Comparison of ENCODE assay signal across 8 mouse cellular contexts in the genomic region with DNA sequence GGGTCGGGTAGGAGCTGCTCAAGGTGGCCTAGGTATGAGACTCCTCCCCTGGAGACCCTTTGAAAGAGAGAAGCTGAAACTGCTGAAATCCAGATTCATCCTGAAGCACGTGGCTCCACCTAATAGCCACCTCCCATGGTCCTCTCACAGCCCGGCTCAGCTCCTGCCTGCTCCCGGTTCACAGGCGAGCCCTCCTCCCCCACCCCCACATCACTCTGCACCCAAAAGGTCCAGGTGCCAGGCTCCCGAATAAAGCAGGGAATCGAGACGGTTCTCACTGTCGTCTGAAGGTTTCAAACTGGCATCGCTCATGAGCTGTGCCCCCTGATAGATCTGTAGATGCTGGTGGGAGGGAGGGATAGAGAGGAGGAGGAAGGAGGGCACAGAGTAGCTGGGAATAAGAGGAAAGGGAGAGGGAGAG. TPM values are rescaled to one million over a fixed set of nuclear protein-coding genes. Genes with fewer than 3 reads are reported as not detected.
DNase-seq lines count a peak whose midpoint lies in the region; ATAC-seq lines count a peak whose summit lies in the region.

No protein-coding gene starts in this region.

- H3K4me1 ChIP-seq in kidney, embryonic 16.5 days (ENCODE audit: insufficient read depth, low read length), result peaks cover 13% of the 10 kb centered on the region; the same call in 1 of the 2 replicates
- no peaks in the 10 kb centered on the region for H3K4me1 ChIP-seq in brown adipose tissue, adult 24 weeks (ENCODE audit: control insufficient read depth, insufficient read depth, insufficient read length, low read length)
- H3K4me1 ChIP-seq in hindbrain, embryonic 12.5 days, result 0 out of 2 replicates have a peak, but pooled peaks cover 8% of the 10 kb centered on the region
- peaks cover 5% of the 10 kb centered on the region for H3K4me1 ChIP-seq in midbrain, embryonic 16.5 days (ENCODE audit: control insufficient read depth, insufficient read depth, low read length)

- no peak for DNase-seq in kidney, adult 18-20 months
- DNase-seq in urinary bladder, postnatal 14 days (ENCODE audit: low spot score), result no peak
- DNase-seq in layer of hippocampus, adult 8-10 months (ENCODE audit: low spot score in 2 of 2), result no peak
- no peak for DNase-seq in spleen, postnatal 4 days (ENCODE audit: low spot score in 2 of 2)

- no peak overlapping the region for H3K27ac ChIP-seq in kidney, embryonic 16.5 days (ENCODE audit: low read length)
- no peak overlapping the region for H3K27ac ChIP-seq in brown adipose tissue, adult 24 weeks (replicated peaks; ENCODE audit: low read depth, low read length)
- peak overlapping the region; percentile 66 for H3K27ac ChIP-seq in hindbrain, embryonic 12.5 days
- peak overlapping the region; percentile 74 for H3K27ac ChIP-seq in midbrain, embryonic 16.5 days (ENCODE audit: low read length)

- 0 out of 2 replicates have a peak, but pooled peaks cover 4% of the 10 kb centered on the region for H3K36me3 ChIP-seq in kidney, embryonic 16.5 days (ENCODE audit: insufficient read depth, low read length)
- peaks cover 9% of the 10 kb centered on the region; the same call in 1 of the 2 replicates for H3K36me3 ChIP-seq in hindbrain, embryonic 12.5 days
- no peaks in the 10 kb centered on the region for H3K36me3 ChIP-seq in midbrain, embryonic 16.5 days (ENCODE audit: control insufficient read depth, insufficient read depth, low read length)

- H3K9me3 ChIP-seq in kidney, embryonic 16.5 days (ENCODE audit: low read length), result no peaks in the 10 kb centered on the region
- no peaks in the 10 kb centered on the region for H3K9me3 ChIP-seq in hindbrain, embryonic 12.5 days (replicated peaks)
- no peaks in the 10 kb centered on the region for H3K9me3 ChIP-seq in midbrain, embryonic 16.5 days (replicated peaks; ENCODE audit: control insufficient read depth, low read length, poor library complexity, severe bottlenecking)

- no peaks in the 10 kb centered on the region for H3K27me3 ChIP-seq in kidney, embryonic 16.5 days (ENCODE audit: insufficient read depth, low read length)
- H3K27me3 ChIP-seq in hindbrain, embryonic 12.5 days, result no peaks in the 10 kb centered on the region
- H3K27me3 ChIP-seq in midbrain, embryonic 16.5 days (ENCODE audit: control insufficient read depth, insufficient read depth, low read depth, low read length), result no peaks in the 10 kb centered on the region

- peak overlapping the region; percentile 34 for H3K4me3 ChIP-seq in kidney, embryonic 16.5 days (ENCODE audit: low read length)
- H3K4me3 ChIP-seq in brown adipose tissue, adult 24 weeks (ENCODE audit: insufficient read depth, low read depth, low read length), result peak overlapping the region; percentile 33
- H3K4me3 ChIP-seq in hindbrain, embryonic 12.5 days, result peak overlapping the region; percentile 30
- peak overlapping the region; percentile 37 for H3K4me3 ChIP-seq in midbrain, embryonic 16.5 days (ENCODE audit: low read depth, low read length)

- peak overlapping the region; percentile 55 for H3K4me2 ChIP-seq in kidney, embryonic 16.5 days (replicated peaks; ENCODE audit: low read depth, low read length)
- H3K4me2 ChIP-seq in hindbrain, embryonic 12.5 days (replicated peaks), result peak overlapping the region; percentile 64
- H3K4me2 ChIP-seq in midbrain, embryonic 16.5 days (ENCODE audit: low read length), result peak overlapping the region; percentile 70

- WGBS in kidney, embryonic 16.5 days, result 1% methylated on average over 10 of the region's 10 CpGs
- 1% methylated on average over 10 of the region's 10 CpGs for WGBS in hindbrain, embryonic 12.5 days
- WGBS in midbrain, embryonic 16.5 days, result 2% methylated on average over 10 of the region's 10 CpGs

- H3K9ac ChIP-seq in kidney, embryonic 16.5 days (replicated peaks; ENCODE audit: low read length), result peak overlapping the region; percentile 17; the same call in 1 of the 2 replicates
- peak overlapping the region; percentile 49 for H3K9ac ChIP-seq in hindbrain, embryonic 12.5 days
- H3K9ac ChIP-seq in midbrain, embryonic 16.5 days (ENCODE audit: low read depth, low read length), result peak overlapping the region; percentile 43

- ATAC-seq in kidney, embryonic 16.5 days (ENCODE audit: low FRiP score, low TSS enrichment), result peak; percentile 46
- ATAC-seq in hindbrain, embryonic 12.5 days (ENCODE audit: low FRiP score), result peak; percentile 59
- ATAC-seq in midbrain, embryonic 16.5 days, result peak; percentile 43

RNA-seq across cellular contexts. Expression of a gene that starts 7.1 kb away (rescaled TPM):
- 18.0 and 18.4 TPM in 2 replicates for polyA plus RNA-seq in kidney, embryonic 16.5 days (2015; fragmentation: Nextera tagmentation; extraction: Ambion mirVana)
- polyA plus RNA-seq in brown adipose tissue, adult 24 weeks (2012; ENCODE audit: insufficient read depth, insufficient read length, missing spikeins), result 11.3 and 15.3 TPM in 2 replicates
- polyA plus RNA-seq in hindbrain, embryonic 12.5 days (2016; fragmentation: Nextera tagmentation; extraction: Ambion mirVana), result 16.8 and 19.2 TPM in 2 replicates
- 27.2 and 33.1 TPM in 2 replicates for polyA plus RNA-seq in midbrain, embryonic 16.5 days (2015; fragmentation: Nextera tagmentation; extraction: Ambion mirVana)
- 10 to 100 TPM; 22.1 to 27.3 (median 24.7) TPM for total RNA-seq in layer of hippocampus, adult 8-10 months (2022)

RNA-seq across cellular contexts. Expression of a gene that starts 7.3 kb away (rescaled TPM):
- polyA plus RNA-seq in kidney, embryonic 16.5 days (2015; fragmentation: Nextera tagmentation; extraction: Ambion mirVana), result 53.7 and 54.8 TPM in 2 replicates
- 10.3 and 13.0 TPM in 2 replicates for polyA plus RNA-seq in brown adipose tissue, adult 24 weeks (2012; ENCODE audit: insufficient read depth, insufficient read length, missing spikeins)
- 53.2 and 53.6 TPM in 2 replicates for polyA plus RNA-seq in hindbrain, embryonic 12.5 days (2016; fragmentation: Nextera tagmentation; extraction: Ambion mirVana)
- 38.7 and 39.9 TPM in 2 replicates for polyA plus RNA-seq in midbrain, embryonic 16.5 days (2015; fragmentation: Nextera tagmentation; extraction: Ambion mirVana)
- 10 to 100 TPM; 32.8 to 37.1 (median 35.7) TPM for total RNA-seq in layer of hippocampus, adult 8-10 months (2022)

RNA-seq across cellular contexts. Expression of a gene that starts 16.4 kb away (rescaled TPM):
- polyA plus RNA-seq in kidney, embryonic 16.5 days (2015; fragmentation: Nextera tagmentation; extraction: Ambion mirVana), result 1.5 TPM in 2 replicates
- polyA plus RNA-seq in brown adipose tissue, adult 24 weeks (2012; ENCODE audit: insufficient read depth, insufficient read length, missing spikeins), result not detected in 2 replicates
- 1.9 and 2.5 TPM in 2 replicates for polyA plus RNA-seq in hindbrain, embryonic 12.5 days (2016; fragmentation: Nextera tagmentation; extraction: Ambion mirVana)
- polyA plus RNA-seq in midbrain, embryonic 16.5 days (2015; fragmentation: Nextera tagmentation; extraction: Ambion mirVana), result 2.0 and 2.1 TPM in 2 replicates
- 1 to 10 TPM; 1.2 to 1.6 (median 1.5) TPM for total RNA-seq in layer of hippocampus, adult 8-10 months (2022)

RNA-seq across cellular contexts. Expression of a gene that starts 16.8 kb away (rescaled TPM):
- polyA plus RNA-seq in kidney, embryonic 16.5 days (2015; fragmentation: Nextera tagmentation; extraction: Ambion mirVana), result 30.6 and 34.1 TPM in 2 replicates
- polyA plus RNA-seq in brown adipose tissue, adult 24 weeks (2012; ENCODE audit: insufficient read depth, insufficient read length, missing spikeins), result 28.6 and 39.1 TPM in 2 replicates
- polyA plus RNA-seq in hindbrain, embryonic 12.5 days (2016; fragmentation: Nextera tagmentation; extraction: Ambion mirVana), result 18.4 and 19.2 TPM in 2 replicates
- polyA plus RNA-seq in midbrain, embryonic 16.5 days (2015; fragmentation: Nextera tagmentation; extraction: Ambion mirVana), result 13.1 and 13.5 TPM in 2 replicates
- total RNA-seq in layer of hippocampus, adult 8-10 months (2022), result 10 to 100 TPM; 38.2 to 43.8 (median 41.1) TPM

RNA-seq across cellular contexts. Expression of a gene that starts 28.8 kb away (rescaled TPM):
- polyA plus RNA-seq in kidney, embryonic 16.5 days (2015; fragmentation: Nextera tagmentation; extraction: Ambion mirVana), result not detected in 2 replicates
- polyA plus RNA-seq in brown adipose tissue, adult 24 weeks (2012; ENCODE audit: insufficient read depth, insufficient read length, missing spikeins), result not detected in 2 replicates
- 0.56 and 0.77 TPM in 2 replicates for polyA plus RNA-seq in hindbrain, embryonic 12.5 days (2016; fragmentation: Nextera tagmentation; extraction: Ambion mirVana)
- polyA plus RNA-seq in midbrain, embryonic 16.5 days (2015; fragmentation: Nextera tagmentation; extraction: Ambion mirVana), result 0.47 and 1.2 TPM in 2 replicates
- total RNA-seq in layer of hippocampus, adult 8-10 months (2022), result under 1 TPM in 2 of 4 experiments, not detected in 2; 0.50 to 0.56 TPM

Comparison
In these comparisons a context has a peak if more than half of its experiments do, and no peak if none do; other contexts are left out.
1. H3K27ac ChIP-seq: peak in hindbrain, embryonic 12.5 days (single experiment) and midbrain, embryonic 16.5 days (single experiment); none in kidney, embryonic 16.5 days (single experiment) and brown adipose tissue, adult 24 weeks (single experiment).
2. Peak in every context shown above with its lines, with median percentiles within 50 percentile points of each other: ATAC-seq, H3K4me2 ChIP-seq, H3K4me3 ChIP-seq and H3K9ac ChIP-seq.